Mouse (Mus musculus) forebrain, embryonic 15.5 days (tissue): ENCODE data around the gene Mgat2. TPM values are rescaled to one million over a fixed set of nuclear protein-coding genes. Genes with fewer than 3 reads are reported as not detected.
A peak's percentile ranks its signal among the peaks of the same experiment; 100 is the strongest.
"Not testable (repeated sequence)": the region's sequence is repeated elsewhere in the genome, so short reads cannot be mapped to it uniquely, and the experiment has no call there.

Experiments
- ATAC-seq: fragments of 200-750 bp; cut with Nextera tagmentation; replicated peaks from 2 replicates; pipeline ENCODE4 v1.8.0; 2017; ENCODE audit warnings: mild to moderate bottlenecking, moderate TSS enrichment, moderate library complexity
- H3K27ac ChIP-seq: fragments of 300-500 bp; sonication (generic); replicated peaks from 2 replicates; pipeline ENCODE4 v1.5.1; 2015; ENCODE audit warnings: mild to moderate bottlenecking, inconsistent platforms
- H3K27me3 ChIP-seq: fragments of 300-500 bp; sonication (generic); 2 replicates; pipeline ENCODE4 v1.6.1; 2015; ENCODE audit warnings: inconsistent platforms
- H3K36me3 ChIP-seq: fragments of 300-500 bp; sonication (generic); 2 replicates; pipeline ENCODE4 v1.6.1; 2015; ENCODE audit warnings: mild to moderate bottlenecking, inconsistent platforms
- H3K4me1 ChIP-seq: fragments of 300-500 bp; sonication (generic); 2 replicates; pipeline ENCODE4 v1.6.1; 2015; ENCODE audit warnings: inconsistent platforms
- H3K4me2 ChIP-seq: fragments of 300-500 bp; sonication (generic); replicated peaks from 2 replicates; pipeline ENCODE4 v1.6.1; 2015; ENCODE audit warnings: mild to moderate bottlenecking, inconsistent platforms
- H3K4me3 ChIP-seq: fragments of 300-500 bp; sonication (generic); 2 replicates; pipeline ENCODE4 v1.5.1; 2015; ENCODE audit warnings: mild to moderate bottlenecking, inconsistent platforms
- H3K9ac ChIP-seq: fragments of 300-500 bp; sonication (generic); replicated peaks from 2 replicates; pipeline ENCODE4 v1.6.1; 2015; ENCODE audit warnings: mild to moderate bottlenecking, inconsistent platforms
- H3K9me3 ChIP-seq: fragments of 300-500 bp; sonication (generic); 2 replicates; pipeline ENCODE4 v1.6.1; 2016; ENCODE audit warnings: inconsistent platforms
- WGBS: fragments of 180-500 bp; shearing (Covaris S2); methylation state at CpG from one replicate; pipeline ENCODE4 v1.1.7; 2015; ENCODE audit warnings: mixed read lengths; 5-methylcytosine and 5-hydroxymethylcytosine counted together
- polyA plus RNA-seq: library from polyadenylated mRNA; unstranded; fragments of >200 nt; fragmentation: Nextera tagmentation; extraction: Ambion mirVana; gene quantifications from 2 replicates; pipeline ENCODE4 v1.2.1, GENCODE M21; 2015

Gene Mgat2
- polyA plus RNA-seq, 1 experiment from 2014 or later: 40.2 TPM

- Histone ChIP-seq H3K4me1 (peaks cover 13% of the 10 kb centered on the region), H3K36me3 (peaks cover 19% of the 10 kb centered on the region)
- not testable (repeated sequence) for H3K9me3 ChIP-seq, ATAC-seq, H3K27ac ChIP-seq, H3K4me2 ChIP-seq, H3K4me3 ChIP-seq, H3K9ac ChIP-seq, H3K27me3 ChIP-seq
- 75% methylated on average over 2 of the region's 2 CpGs for WGBS
Measured at GRCm38 (mm10) chr12:69160677-69161076, 23.3 kb upstream of the Mgat2 start.

- not testable (repeated sequence) for H3K9ac ChIP-seq, H3K9me3 ChIP-seq, H3K36me3 ChIP-seq, ATAC-seq, H3K4me2 ChIP-seq, H3K27ac ChIP-seq, H3K4me1 ChIP-seq, H3K27me3 ChIP-seq, H3K4me3 ChIP-seq
- 78% methylated on average over 4 of the region's 4 CpGs for WGBS
Measured at GRCm38 (mm10) chr12:69163586-69163985, 20.4 kb upstream of the Mgat2 start.

DNA sequence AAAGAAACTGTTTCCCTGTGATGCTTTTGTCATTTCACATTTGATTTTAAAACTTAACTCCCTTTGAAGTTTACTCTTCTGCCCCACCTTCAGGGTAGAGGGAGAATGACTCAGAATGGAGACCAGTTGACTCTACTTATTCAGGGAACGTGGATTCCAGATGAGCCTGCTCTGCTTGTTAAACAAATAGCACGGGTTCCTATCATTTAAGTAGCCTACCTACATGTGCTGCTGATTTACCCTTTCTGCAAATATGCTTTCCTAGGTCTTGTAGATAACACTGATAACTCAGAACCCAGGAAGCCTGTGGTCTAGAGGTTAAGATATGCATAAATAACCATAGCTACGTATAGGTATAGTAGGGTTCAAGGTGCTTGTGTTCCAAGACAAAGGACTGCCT, 19.1 kb upstream of the Mgat2 start:
- peaks cover 14% of the 10 kb centered on the region for H3K4me1 ChIP-seq
- H3K27ac ChIP-seq: no peak overlapping the region
- H3K36me3 ChIP-seq: no peaks in the 10 kb centered on the region
- H3K27me3 ChIP-seq: no peaks in the 10 kb centered on the region
- no peak overlapping the region for H3K4me3 ChIP-seq
- H3K4me2 ChIP-seq: no peak overlapping the region
- ATAC-seq: no peak
- H3K9ac ChIP-seq: no peak overlapping the region
- 58% methylated on average over 3 of the region's 3 CpGs for WGBS
- H3K9me3 ChIP-seq: no peaks in the 10 kb centered on the region

DNA sequence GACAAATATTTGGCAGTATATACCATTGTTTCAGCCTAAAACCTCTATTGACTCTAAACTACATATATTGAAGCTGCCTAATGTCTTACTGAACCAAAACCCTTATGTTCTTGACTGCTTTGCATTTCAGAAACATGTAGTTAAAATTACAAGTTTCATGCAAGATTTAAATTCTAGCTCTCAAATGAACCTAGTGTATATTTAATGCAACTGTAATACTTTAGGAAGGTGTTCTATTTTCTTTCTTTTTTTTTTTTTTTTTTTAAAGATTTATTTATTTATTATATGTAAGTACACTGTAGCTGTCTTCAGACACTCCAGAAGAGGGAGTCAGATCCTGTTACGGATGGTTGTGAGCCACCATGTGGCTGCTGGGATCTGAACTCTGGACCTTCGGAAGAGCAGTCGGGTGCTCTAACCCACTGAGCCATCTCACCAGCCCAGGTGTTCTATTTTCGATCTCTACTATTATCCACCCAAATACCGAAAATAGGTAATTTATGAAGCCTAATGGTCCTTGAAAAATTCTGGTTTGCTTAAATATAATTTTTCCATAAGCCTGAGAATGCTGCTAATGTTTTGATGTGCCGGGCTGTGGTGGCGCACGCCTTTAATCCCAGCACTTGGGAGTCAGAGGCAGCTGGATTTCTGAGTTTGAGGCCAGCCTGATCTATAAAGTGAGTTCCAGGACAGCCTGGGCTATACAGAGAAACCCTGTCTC, 16.9 kb upstream of the Mgat2 start:
- WGBS: 64% methylated on average over 8 of the region's 8 CpGs
- not testable (repeated sequence) for H3K27me3 ChIP-seq, H3K9me3 ChIP-seq, H3K27ac ChIP-seq, ATAC-seq, H3K9ac ChIP-seq, H3K36me3 ChIP-seq
- H3K4me1 ChIP-seq: peaks cover 18% of the 10 kb centered on the region
- peak overlapping the region; percentile 90; the same call in 1 of the 2 replicates for H3K4me2 ChIP-seq
- H3K4me3 ChIP-seq: peak overlapping the region; percentile 89; the same call in 1 of the 2 replicates

- peak overlapping the region; percentile 90 for H3K4me2 ChIP-seq
- peak overlapping the region; percentile 80 for H3K27ac ChIP-seq
- H3K27me3 ChIP-seq: no peaks in the 10 kb centered on the region
- H3K4me3 ChIP-seq: peak overlapping the region; percentile 89
- 9% methylated on average over 18 of the region's 18 CpGs for whole genome bisulfite sequencing
- H3K4me1 ChIP-seq: peaks cover 18% of the 10 kb centered on the region
- H3K36me3 ChIP-seq: no peaks in the 10 kb centered on the region
- ATAC-seq: peak; percentile 57
- H3K9me3 ChIP-seq: no peaks in the 10 kb centered on the region
- H3K9ac ChIP-seq: peak overlapping the region; percentile 76
Measured at GRCm38 (mm10) chr12:69167656-69168460, 16.1 kb upstream of the Mgat2 start.

- H3K9ac ChIP-seq: peak within 1 kb of the TSS; percentile 76
- H3K4me1 ChIP-seq: peaks cover 18% of the 10 kb centered on the region
- H3K4me2 ChIP-seq: peak within 1 kb of the TSS; percentile 90
- WGBS: under 1% methylated on average over 40 of the region's 40 CpGs
- peak; percentile 95 for ATAC-seq
- H3K27me3 ChIP-seq: no peaks in the 10 kb centered on the region
- no peaks in the 10 kb centered on the region for H3K36me3 ChIP-seq
- peak within 1 kb of the TSS; percentile 80 for H3K27ac ChIP-seq
- H3K9me3 ChIP-seq: no peaks in the 10 kb centered on the region
- peak within 1 kb of the TSS; percentile 89 for H3K4me3 ChIP-seq
Measured at GRCm38 (mm10) chr12:69168461-69169106, 15.4 kb upstream of the Mgat2 start, which contains the start of gene Lrr1. TSS of gene Lrr1 (plus strand) at chr12:69168814.

- no peak overlapping the region for H3K4me2 ChIP-seq
- H3K27ac ChIP-seq: no peak overlapping the region
- no peak for ATAC-seq
- no peaks in the 10 kb centered on the region for H3K36me3 ChIP-seq
- H3K9ac ChIP-seq: no peak overlapping the region
- WGBS: 96% methylated on average over 2 of the region's 2 CpGs
- H3K9me3 ChIP-seq: no peaks in the 10 kb centered on the region
- H3K4me3 ChIP-seq: no peak overlapping the region
- no peaks in the 10 kb centered on the region for H3K27me3 ChIP-seq
- H3K4me1 ChIP-seq: peaks cover 18% of the 10 kb centered on the region
Measured at GRCm38 (mm10) chr12:69171307-69171706, 12.7 kb upstream of the Mgat2 start.

DNA sequence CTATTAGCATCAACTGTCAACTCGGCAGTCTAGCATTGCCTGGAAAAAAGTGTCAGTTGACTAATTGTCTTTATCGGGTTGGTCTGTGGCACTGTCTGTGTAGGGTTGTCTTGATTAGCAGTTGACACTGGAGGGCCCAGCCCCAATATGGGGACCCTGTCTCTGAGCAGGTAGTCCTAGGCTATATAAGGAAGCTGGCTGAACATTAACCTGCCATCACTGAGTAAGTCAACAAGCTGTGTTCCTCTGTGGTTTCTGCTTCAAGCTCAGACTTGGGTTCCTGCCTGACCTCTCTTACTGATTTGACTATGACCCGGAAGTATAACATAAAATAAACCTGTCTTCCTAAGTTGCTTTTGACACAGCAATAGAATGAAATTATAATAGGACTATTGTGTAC, 8.0 kb upstream of the Mgat2 start:
- Histone ChIP-seq H3K36me3 (no peaks in the 10 kb centered on the region), H3K4me1 (no peaks in the 10 kb centered on the region), H3K9me3 (no peaks in the 10 kb centered on the region), H3K9ac (no peak overlapping the region), H3K27ac (no peak overlapping the region), H3K27me3 (no peaks in the 10 kb centered on the region), H3K4me2 (no peak overlapping the region), H3K4me3 (no peak overlapping the region)
- 93% methylated on average over 3 of the region's 3 CpGs for WGBS
- no peak for ATAC-seq

GRCm38 (mm10) chr12:69177526-69177925, 6.4 kb upstream of the Mgat2 start:
- H3K9ac ChIP-seq: no peak overlapping the region
- H3K4me3 ChIP-seq: no peak overlapping the region
- 0 out of 2 replicates have a peak, but pooled peaks cover 3% of the 10 kb centered on the region for H3K4me1 ChIP-seq
- H3K9me3 ChIP-seq: no peaks in the 10 kb centered on the region
- H3K36me3 ChIP-seq: peaks cover 3% of the 10 kb centered on the region; the same call in 1 of the 2 replicates
- no peaks in the 10 kb centered on the region for H3K27me3 ChIP-seq
- no peak overlapping the region for H3K4me2 ChIP-seq
- ATAC-seq: no peak
- WGBS: 77% methylated on average over 3 of the region's 3 CpGs
- H3K27ac ChIP-seq: no peak overlapping the region

DNA sequence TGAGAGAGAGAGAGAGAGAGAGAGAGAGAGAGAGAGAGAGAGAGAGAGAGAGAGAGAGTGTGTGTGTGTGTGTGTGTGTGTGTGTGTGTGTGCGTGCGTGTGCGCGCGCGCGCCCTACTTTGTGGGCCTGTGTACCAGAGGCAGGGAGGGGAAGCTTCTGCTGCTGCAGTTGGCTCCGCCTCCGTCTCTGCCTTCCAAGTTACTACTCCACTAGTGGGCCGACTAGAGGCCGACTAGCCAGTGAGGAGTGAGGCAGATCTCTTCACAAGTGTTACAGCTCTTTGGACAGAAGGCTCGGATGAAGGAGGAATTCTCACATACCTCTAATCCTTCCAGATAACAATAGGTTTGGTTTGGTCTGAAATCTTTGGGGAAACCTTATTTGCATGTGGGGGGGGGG, 4.6 kb upstream of the Mgat2 start:
- H3K4me2 ChIP-seq: no peak overlapping the region
- H3K4me1 ChIP-seq: peaks cover 9% of the 10 kb centered on the region
- ATAC-seq: no peak
- WGBS: 73% methylated on average over 12 of the region's 12 CpGs
- H3K9me3 ChIP-seq: no peaks in the 10 kb centered on the region
- H3K36me3 ChIP-seq: peaks cover 3% of the 10 kb centered on the region; the same call in 1 of the 2 replicates
- no peak overlapping the region for H3K27ac ChIP-seq
- no peak overlapping the region for H3K4me3 ChIP-seq
- no peaks in the 10 kb centered on the region for H3K27me3 ChIP-seq
- H3K9ac ChIP-seq: no peak overlapping the region

GRCm38 (mm10) chr12:69181800-69182199, 2.2 kb upstream of the Mgat2 start:
- no peak for ATAC-seq
- H3K4me3 ChIP-seq: no peak overlapping the region
- no peaks in the 10 kb centered on the region for H3K27me3 ChIP-seq
- no peaks in the 10 kb centered on the region for H3K9me3 ChIP-seq
- H3K4me1 ChIP-seq: peaks cover 22% of the 10 kb centered on the region
- H3K27ac ChIP-seq: no peak overlapping the region
- peaks cover 3% of the 10 kb centered on the region; the same call in 1 of the 2 replicates for H3K36me3 ChIP-seq
- no peak overlapping the region for H3K9ac ChIP-seq
- H3K4me2 ChIP-seq: no peak overlapping the region
- 89% methylated on average over 4 of the region's 4 CpGs for WGBS
